Mouse (Mus musculus) intestine, postnatal 0 days (tissue): ENCODE measurements around the gene Snap25. TPM values are rescaled to one million over a fixed set of nuclear protein-coding genes. Genes with fewer than 3 reads are reported as not detected.

Experiments
- ATAC-seq: fragments of 200-750 bp; cut with Nextera tagmentation; 2 replicates; pipeline ENCODE4 v1.8.0; 2017; ENCODE audit warnings: mild to moderate bottlenecking, moderate TSS enrichment, moderate library complexity
- H3K27ac ChIP-seq: fragments of 300-500 bp; sonication (generic); 2 replicates; pipeline ENCODE4 v1.5.1; 2014; ENCODE audit warnings: mild to moderate bottlenecking, low read depth, low read length, moderate library complexity
- H3K27me3 ChIP-seq: fragments of 300-500 bp; sonication (generic); replicated peaks from 2 replicates; pipeline ENCODE4 v1.6.1; 2014; ENCODE audit warnings: low read length, mixed read lengths; ENCODE audit not compliant: control insufficient read depth, insufficient read depth
- H3K36me3 ChIP-seq: fragments of 300-500 bp; sonication (generic); 2 replicates; pipeline ENCODE4 v1.6.1; 2014; ENCODE audit warnings: mild to moderate bottlenecking, moderate library complexity; ENCODE audit not compliant: control insufficient read depth, insufficient read depth
- H3K4me1 ChIP-seq: fragments of 300-500 bp; sonication (generic); replicated peaks from 2 replicates; pipeline ENCODE4 v1.6.1; 2014; ENCODE audit warnings: antibody characterized with exemption, low read length, mixed read lengths; ENCODE audit not compliant: control insufficient read depth, insufficient read depth
- H3K4me2 ChIP-seq: fragments of 300-500 bp; sonication (generic); replicated peaks from 2 replicates; pipeline ENCODE4 v1.6.1; 2014; ENCODE audit warnings: low read depth, mild to moderate bottlenecking, moderate library complexity
- H3K4me3 ChIP-seq: fragments of 300-500 bp; sonication (generic); 2 replicates; pipeline ENCODE4 v1.5.1; 2014; ENCODE audit warnings: low read depth, low read length
- H3K9ac ChIP-seq: fragments of 300-500 bp; sonication (generic); 2 replicates; pipeline ENCODE4 v1.6.1; 2014; ENCODE audit warnings: mild to moderate bottlenecking, low read depth, low read length
- H3K9me3 ChIP-seq: fragments of 300-500 bp; sonication (generic); 2 replicates; pipeline ENCODE4 v1.6.1; 2016; ENCODE audit warnings: mixed run types; ENCODE audit not compliant: control insufficient read depth
- CTCF ChIP-seq: sonication (generic); IDR thresholded peaks from 2 replicates; pipeline ENCODE4 v1.5.1; 2016; ENCODE audit warnings: low read depth, mild to moderate bottlenecking, control low read depth, antibody characterized with exemption, moderate library complexity
- WGBS: fragments of 180-500 bp; shearing (Covaris S2); extraction: QIAGEN DNeasy Blood & Tissue Kit; methylation state at CpG from one replicate; pipeline ENCODE4 v1.1.7; 2014; 5-methylcytosine and 5-hydroxymethylcytosine counted together
- polyA plus RNA-seq: library from polyadenylated mRNA; unstranded; fragments of >200 nt; fragmentation: Nextera tagmentation; extraction: Ambion mirVana; gene quantifications from 2 replicates; pipeline ENCODE4 v1.2.1, GENCODE M21; 2015

Snap25 gene
- polyA plus RNA-seq, 1 experiment from 2014 or later, result 10.6 TPM

DNA sequence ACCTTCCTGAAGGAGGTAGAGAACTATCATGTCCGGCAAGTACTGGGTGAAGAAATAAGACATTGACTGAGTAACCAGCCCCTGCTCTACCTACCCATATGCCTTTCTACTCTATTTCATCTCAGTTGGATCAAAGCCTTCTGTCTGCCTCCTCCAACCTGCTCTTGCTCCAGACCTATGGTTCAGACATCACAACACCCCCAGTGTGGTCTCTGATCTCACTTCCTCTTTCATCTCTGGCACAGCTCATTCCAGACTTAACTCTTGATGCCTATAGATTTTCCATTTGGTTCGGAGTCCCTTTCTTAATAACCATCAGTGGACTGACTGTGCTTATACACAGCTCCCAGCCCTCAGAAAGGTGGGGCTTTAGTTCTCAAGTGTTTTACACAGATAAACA lies 37.1 kb upstream of the Snap25 start:
- H3K4me1 ChIP-seq, result no peaks in the 10 kb centered on the region
- H3K36me3 ChIP-seq, result no peaks in the 10 kb centered on the region
- no peak overlapping the region for H3K4me3 ChIP-seq
- ATAC-seq, result no peak
- TF ChIP-seq CTCF, result no peak
- H3K9me3 ChIP-seq, result no peaks in the 10 kb centered on the region
- WGBS, result 90% methylated on average over 2 of the region's 2 CpGs
- no peak overlapping the region for H3K4me2 ChIP-seq
- no peaks in the 10 kb centered on the region for H3K27me3 ChIP-seq
- H3K9ac ChIP-seq, result no peak overlapping the region
- no peak overlapping the region for H3K27ac ChIP-seq

DNA sequence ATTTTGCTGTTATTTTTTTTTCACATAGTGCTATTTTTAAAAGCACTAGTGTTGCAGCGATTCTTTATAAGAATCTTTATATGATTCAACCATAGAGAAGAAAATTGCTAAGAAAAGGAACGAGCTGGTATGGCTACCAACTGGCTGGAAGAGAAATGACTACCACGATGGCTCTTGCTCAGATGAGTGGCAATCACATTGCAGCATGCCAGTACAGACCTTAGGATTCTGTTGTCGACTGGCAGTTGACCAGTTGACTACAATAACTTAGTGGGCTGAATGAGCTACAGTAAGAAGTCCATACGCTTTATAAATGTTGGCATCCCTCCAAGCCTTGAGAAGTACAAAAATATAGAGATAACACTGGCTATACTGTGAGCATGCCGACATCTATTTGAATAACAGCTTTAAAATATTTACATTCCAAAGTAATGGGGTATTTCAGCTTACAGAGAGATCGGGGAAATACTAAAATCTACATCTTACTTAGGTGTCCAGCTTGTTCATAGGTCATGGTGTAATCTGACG lies 36.3 kb upstream of the Snap25 start:
- Histone ChIP-seq H3K36me3 (no peaks in the 10 kb centered on the region), H3K27me3 (no peaks in the 10 kb centered on the region), H3K9me3 (no peaks in the 10 kb centered on the region), H3K4me1 (no peaks in the 10 kb centered on the region), H3K4me3 (no peak overlapping the region), H3K4me2 (no peak overlapping the region), H3K27ac (no peak overlapping the region), H3K9ac (no peak overlapping the region)
- 47% methylated on average over 8 of the region's 8 CpGs for WGBS
- TF ChIP-seq CTCF, result no peak
- no peak for ATAC-seq

DNA sequence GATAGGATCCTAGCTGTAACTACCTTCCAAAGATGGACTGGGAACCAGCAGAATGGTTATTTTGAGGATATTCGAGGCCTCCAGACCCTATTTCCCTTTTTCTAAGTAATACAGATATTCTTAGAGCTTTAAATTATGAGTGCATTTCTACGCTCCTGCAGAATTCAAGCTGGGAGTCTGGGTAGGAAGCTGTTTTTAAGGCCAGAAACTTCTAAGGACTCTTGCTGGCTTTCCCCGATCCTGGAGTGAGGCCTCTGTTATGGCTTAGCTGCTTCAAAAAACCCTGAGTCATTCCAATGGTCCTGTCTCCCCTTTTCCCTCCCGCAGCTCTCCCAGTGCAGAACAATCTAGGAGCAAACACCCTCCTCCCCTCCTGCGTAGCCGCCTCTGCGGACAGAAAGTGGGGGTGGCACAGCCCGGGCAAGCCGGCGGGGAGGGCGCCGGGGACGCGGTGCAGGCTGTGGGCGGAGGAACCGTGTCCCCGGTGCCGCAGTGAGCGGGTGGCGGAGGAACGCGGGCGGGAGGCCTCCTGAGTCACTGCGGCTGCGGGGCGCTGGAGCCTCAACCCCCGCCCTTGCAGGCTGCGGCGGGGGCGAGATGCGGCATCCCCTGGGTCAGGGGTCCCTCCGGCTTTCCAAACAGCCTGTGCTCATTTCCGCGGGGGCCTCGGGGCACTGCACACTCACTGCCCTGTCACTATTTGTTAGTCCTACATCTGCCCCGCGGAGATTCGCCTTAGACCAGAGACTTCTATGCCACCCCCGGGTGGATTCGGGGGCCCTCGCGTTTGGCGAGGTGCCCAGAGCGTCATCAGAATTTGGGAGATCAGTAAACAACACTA lies 34.7 kb upstream of the Snap25 start:
- no peaks in the 10 kb centered on the region for H3K4me1 ChIP-seq
- no peaks in the 10 kb centered on the region for H3K9me3 ChIP-seq
- peak overlapping the region; percentile 95 for H3K4me2 ChIP-seq
- 4% methylated on average over 44 of the region's 44 CpGs for WGBS
- no peaks in the 10 kb centered on the region for H3K27me3 ChIP-seq
- no peaks in the 10 kb centered on the region for H3K36me3 ChIP-seq
- no peak for TF ChIP-seq CTCF
- peak overlapping the region; percentile 76 for H3K27ac ChIP-seq
- peak; percentile 76 for ATAC-seq
- H3K4me3 ChIP-seq, result peak overlapping the region; percentile 60
- peak overlapping the region; percentile 51 for H3K9ac ChIP-seq

DNA sequence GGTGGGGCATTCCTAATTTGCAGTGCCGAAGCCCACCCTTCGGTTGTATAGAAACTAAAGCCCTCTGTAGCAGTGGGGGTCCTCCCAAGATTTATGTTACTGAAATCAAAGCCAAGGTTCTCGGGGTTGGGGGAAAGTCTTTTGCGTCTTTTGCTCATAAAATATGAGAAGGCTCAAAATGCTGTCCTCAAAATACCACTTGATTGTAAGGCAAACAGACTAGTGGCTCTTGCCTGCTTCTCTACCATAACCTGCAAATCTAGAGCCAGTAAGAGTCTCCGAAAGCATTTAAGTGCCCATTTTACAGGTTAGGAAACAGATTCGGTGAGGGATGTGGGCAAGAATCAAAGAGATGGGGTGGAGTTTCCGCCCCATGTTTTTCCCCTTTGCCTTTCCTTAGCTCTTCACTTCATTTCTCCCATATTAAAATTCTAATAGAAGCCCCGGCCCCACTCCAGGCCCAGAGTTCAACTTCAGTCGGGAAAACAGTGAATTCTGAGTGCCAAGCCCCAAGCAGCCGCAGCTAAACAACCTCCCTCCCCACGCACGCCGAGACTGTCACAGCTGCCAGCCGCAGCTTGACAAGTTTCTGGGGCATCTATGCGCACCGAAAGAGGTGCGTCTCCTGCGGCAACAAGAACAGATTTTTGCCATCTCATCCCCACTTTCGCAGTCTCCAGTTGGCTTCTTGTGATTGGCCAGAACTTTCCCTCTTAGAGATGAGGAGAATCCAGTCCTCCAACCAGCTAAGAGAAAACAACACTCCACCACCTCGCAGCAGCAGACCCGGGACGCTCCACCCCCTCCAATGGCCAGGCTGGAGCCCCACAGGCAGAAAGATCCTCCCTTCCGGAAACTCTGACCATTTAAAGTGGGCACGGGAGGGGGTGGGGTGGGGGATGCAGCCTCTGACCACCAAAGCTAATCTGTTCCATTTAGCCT lies 33.7 kb upstream of the Snap25 start:
- Histone ChIP-seq H3K9ac (peak overlapping the region; percentile 51), H3K9me3 (no peaks in the 10 kb centered on the region), H3K4me2 (peak overlapping the region; percentile 95), H3K27ac (0 out of 2 replicates have a peak overlapping the region, but pooled peaks have one; percentile 8), H3K27me3 (no peaks in the 10 kb centered on the region), H3K4me1 (no peaks in the 10 kb centered on the region), H3K36me3 (no peaks in the 10 kb centered on the region), H3K4me3 (peak overlapping the region; percentile 60)
- TF ChIP-seq CTCF, result no peak
- WGBS, result 3% methylated on average over 24 of the region's 24 CpGs
- peak; percentile 59 for ATAC-seq

DNA sequence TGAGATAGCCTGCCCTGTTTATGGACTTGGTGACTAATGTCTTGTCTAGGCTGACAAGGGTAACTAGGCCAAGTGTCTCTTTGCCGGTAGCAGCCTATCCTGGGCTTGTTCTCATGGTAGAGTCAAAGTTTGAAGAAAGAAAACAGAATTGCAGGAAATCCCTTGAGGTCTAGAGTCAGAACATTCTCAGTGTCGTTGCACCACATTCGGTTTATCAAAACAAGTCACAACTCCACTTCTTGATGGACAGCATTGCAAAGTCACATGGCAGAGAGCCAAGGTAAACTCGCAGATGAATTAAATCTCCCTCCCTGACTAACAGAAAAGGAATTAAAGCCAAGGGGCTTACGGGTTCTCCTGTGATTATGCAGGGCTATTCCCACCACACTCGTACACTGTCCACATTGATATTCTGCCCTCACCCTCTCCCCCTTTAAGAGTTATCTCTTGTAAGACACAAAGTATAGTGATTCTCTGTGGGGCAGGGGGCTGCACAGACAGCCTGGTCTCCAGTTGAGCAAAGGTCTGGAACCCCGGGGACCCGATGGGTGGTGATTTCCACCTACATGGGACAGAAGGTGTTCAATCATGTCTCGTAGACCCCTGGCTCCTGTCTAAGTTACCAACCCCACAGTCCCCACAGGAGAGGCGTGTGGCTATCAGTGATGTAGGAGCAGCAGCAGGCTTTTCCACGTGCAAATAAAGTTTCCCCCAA lies 30.9 kb upstream of the Snap25 start:
- TF ChIP-seq CTCF, result no peak
- Histone ChIP-seq H3K9me3 (no peaks in the 10 kb centered on the region), H3K9ac (no peak overlapping the region), H3K27me3 (no peaks in the 10 kb centered on the region), H3K27ac (no peak overlapping the region), H3K36me3 (no peaks in the 10 kb centered on the region), H3K4me2 (no peak overlapping the region), H3K4me3 (no peak overlapping the region), H3K4me1 (no peaks in the 10 kb centered on the region)
- no peak for ATAC-seq
- 62% methylated on average over 11 of the region's 11 CpGs for WGBS

DNA sequence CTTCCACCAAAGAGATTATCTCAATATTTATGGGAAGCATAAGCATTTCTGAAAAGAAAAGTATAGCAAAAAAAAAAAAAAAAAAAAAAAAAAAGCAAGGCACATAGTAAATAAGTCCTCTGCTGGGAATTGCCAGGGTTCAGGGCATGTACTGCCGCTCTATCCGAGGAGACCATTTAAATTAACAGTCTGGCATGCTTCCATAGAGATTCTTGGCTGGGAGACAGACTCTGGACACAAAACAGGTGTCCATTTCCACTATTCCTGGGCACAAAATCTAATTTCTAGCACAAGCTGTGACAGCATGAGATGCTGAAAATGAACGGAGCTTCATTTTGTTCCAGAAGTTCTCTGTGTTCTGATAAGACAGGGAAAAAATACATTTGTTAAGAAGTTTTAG lies 27.1 kb upstream of the Snap25 start:
- ATAC-seq, result no peak
- 48% methylated on average over 3 of the region's 3 CpGs for WGBS
- no peaks in the 10 kb centered on the region for H3K9me3 ChIP-seq

More for the DNA sequence above, 27.1 kb upstream of the Snap25 start:
- TF ChIP-seq CTCF, result no peak
- no peak overlapping the region for H3K27ac ChIP-seq
- H3K9ac ChIP-seq, result no peak overlapping the region
- H3K36me3 ChIP-seq, result no peaks in the 10 kb centered on the region
- H3K4me1 ChIP-seq, result no peaks in the 10 kb centered on the region
- H3K27me3 ChIP-seq, result no peaks in the 10 kb centered on the region
- H3K4me3 ChIP-seq, result no peak overlapping the region
- H3K4me2 ChIP-seq, result no peak overlapping the region
